8 mouse cellular contexts compared by ENCODE assay signal in genomic region chr8:11549706-11550105, GRCm38 (mm10). TPM values are rescaled to one million over a fixed set of nuclear protein-coding genes. Genes with fewer than 3 reads are reported as not detected.
DNase-seq lines count a peak whose midpoint lies in the region; ATAC-seq and TF ChIP-seq lines count a peak whose summit lies in the region.

No protein-coding gene starts in this region.

- 24% methylated on average over 7 of the region's 7 CpGs for WGBS in forebrain, embryonic 10.5 days
- WGBS in hindbrain, embryonic 14.5 days = 21% methylated on average over 7 of the region's 7 CpGs
- WGBS in liver, embryonic 11.5 days = 11% methylated on average over 7 of the region's 7 CpGs
- WGBS in midbrain, postnatal 0 days = 14% methylated on average over 7 of the region's 7 CpGs

- H3K27me3 ChIP-seq in forebrain, embryonic 10.5 days (ENCODE audit: poor library complexity, severe bottlenecking) = no peaks in the 10 kb centered on the region
- H3K27me3 ChIP-seq in hindbrain, embryonic 14.5 days (ENCODE audit: control insufficient read depth, insufficient read depth, low read length) = no peaks in the 10 kb centered on the region
- no peaks in the 10 kb centered on the region for H3K27me3 ChIP-seq in liver, embryonic 11.5 days (replicated peaks; ENCODE audit: control insufficient read depth, insufficient read depth, low read length)
- no peaks in the 10 kb centered on the region for H3K27me3 ChIP-seq in midbrain, postnatal 0 days (ENCODE audit: insufficient read depth, low read length)

- TF ChIP-seq POLR2A in bone marrow macrophage, adult 2 months (IDR thresholded peaks at IDR 0.05; ENCODE audit: borderline replicate concordance, low read depth, low read length) = no peak

- peaks cover 28% of the 10 kb centered on the region for H3K36me3 ChIP-seq in forebrain, embryonic 10.5 days (replicated peaks)
- peaks cover 22% of the 10 kb centered on the region; the same call in 1 of the 2 replicates for H3K36me3 ChIP-seq in hindbrain, embryonic 14.5 days (replicated peaks; ENCODE audit: control insufficient read depth, insufficient read depth)
- peaks cover 5% of the 10 kb centered on the region; the same call in 1 of the 2 replicates for H3K36me3 ChIP-seq in liver, embryonic 11.5 days (ENCODE audit: control insufficient read depth, insufficient read depth, low read length)
- peaks cover 13% of the 10 kb centered on the region; the same call in 1 of the 2 replicates for H3K36me3 ChIP-seq in midbrain, postnatal 0 days (ENCODE audit: insufficient read depth, low read length)

- no peak for ATAC-seq in hindbrain, embryonic 14.5 days (ENCODE audit: low FRiP score)
- ATAC-seq in liver, embryonic 11.5 days (replicated peaks; ENCODE audit: low FRiP score) = no peak
- ATAC-seq in midbrain, postnatal 0 days (ENCODE audit: low FRiP score) = no peak

- peak; percentile 39; the same call in 1 of the 2 replicates for TF ChIP-seq CTCF in bone marrow macrophage, adult 2 months (IDR thresholded peaks at IDR 0.05; ENCODE audit: low read depth, low read length)
- TF ChIP-seq CTCF in midbrain, postnatal 0 days (IDR thresholded peaks at IDR 0.05) = peak; percentile 74

- H3K4me2 ChIP-seq in hindbrain, embryonic 14.5 days (replicated peaks) = peak overlapping the region; percentile 79
- H3K4me2 ChIP-seq in liver, embryonic 11.5 days = peak overlapping the region; percentile 73
- peak overlapping the region; percentile 77 for H3K4me2 ChIP-seq in midbrain, postnatal 0 days (ENCODE audit: low read depth, low read length, poor library complexity, severe bottlenecking)

- H3K27ac ChIP-seq in bone marrow macrophage, adult 2 months (ENCODE audit: insufficient read depth, low read depth, low read length) = no peak overlapping the region
- H3K27ac ChIP-seq in forebrain, embryonic 10.5 days = peak overlapping the region; percentile 90; the same call in 1 of the 2 replicates
- 0 out of 2 replicates have a peak overlapping the region, but pooled peaks have one; percentile 92 for H3K27ac ChIP-seq in hindbrain, embryonic 14.5 days
- peak overlapping the region; percentile 84 for H3K27ac ChIP-seq in liver, embryonic 11.5 days (ENCODE audit: low read depth, low read length)
- H3K27ac ChIP-seq in midbrain, postnatal 0 days (ENCODE audit: low read depth, low read length) = peak overlapping the region; percentile 85; the same call in 1 of the 2 replicates

- no peaks in the 10 kb centered on the region for H3K9me3 ChIP-seq in forebrain, embryonic 10.5 days
- H3K9me3 ChIP-seq in hindbrain, embryonic 14.5 days (ENCODE audit: control insufficient read depth, low read length) = no peaks in the 10 kb centered on the region
- no peaks in the 10 kb centered on the region for H3K9me3 ChIP-seq in liver, embryonic 11.5 days (ENCODE audit: control insufficient read depth, low read length)
- H3K9me3 ChIP-seq in midbrain, postnatal 0 days (ENCODE audit: low read length) = no peaks in the 10 kb centered on the region

- H3K4me3 ChIP-seq in bone marrow macrophage, adult 2 months (ENCODE audit: insufficient read depth, low read length) = peak overlapping the region; percentile 71
- H3K4me3 ChIP-seq in forebrain, embryonic 10.5 days = peak overlapping the region; percentile 77
- peak overlapping the region; percentile 81 for H3K4me3 ChIP-seq in hindbrain, embryonic 14.5 days (replicated peaks; ENCODE audit: low read length)
- peak overlapping the region; percentile 81 for H3K4me3 ChIP-seq in liver, embryonic 11.5 days (ENCODE audit: low read depth, low read length)
- peak overlapping the region; percentile 81 for H3K4me3 ChIP-seq in midbrain, postnatal 0 days (ENCODE audit: low read depth, low read length)

- peak overlapping the region; percentile 90 for H3K9ac ChIP-seq in hindbrain, embryonic 14.5 days
- peak overlapping the region; percentile 84 for H3K9ac ChIP-seq in liver, embryonic 11.5 days (ENCODE audit: low read depth, low read length)
- peak overlapping the region; percentile 91; the same call in 1 of the 2 replicates for H3K9ac ChIP-seq in midbrain, postnatal 0 days (replicated peaks; ENCODE audit: low read length, poor library complexity, severe bottlenecking)

- peaks cover 11% of the 10 kb centered on the region for H3K4me1 ChIP-seq in bone marrow macrophage, adult 2 months (ENCODE audit: control insufficient read depth, insufficient read depth, low read length)
- peaks cover 32% of the 10 kb centered on the region for H3K4me1 ChIP-seq in forebrain, embryonic 10.5 days
- peaks cover 20% of the 10 kb centered on the region for H3K4me1 ChIP-seq in hindbrain, embryonic 14.5 days (replicated peaks; ENCODE audit: control insufficient read depth, insufficient read depth, low read length)
- H3K4me1 ChIP-seq in liver, embryonic 11.5 days (replicated peaks; ENCODE audit: control insufficient read depth, insufficient read depth, low read length) = peaks cover 13% of the 10 kb centered on the region
- peaks cover 8% of the 10 kb centered on the region for H3K4me1 ChIP-seq in midbrain, postnatal 0 days (ENCODE audit: insufficient read depth, low read length)

- DNase-seq in ovary, postnatal 14 days (ENCODE audit: low spot score) = peak; percentile 37
- no peak for DNase-seq in ovary, adult 18-20 months (ENCODE audit: low spot score)
- peak; percentile 45 for DNase-seq in forebrain, embryonic 10.5 days (ENCODE audit: extremely low spot score, low spot score)
- DNase-seq in hindbrain, embryonic 14.5 days (ENCODE audit: low spot score) = peak; percentile 50
- DNase-seq in liver, embryonic 11.5 days (ENCODE audit: low spot score) = peak; percentile 59
- peak; percentile 67 for DNase-seq in midbrain, postnatal 0 days (ENCODE audit: low spot score)
- peak; percentile 65 for DNase-seq in thymus, postnatal 14 days

RNA-seq across cellular contexts. Expression of gene Cars2, which starts 0.9 kb away (rescaled TPM):
- 19.5 and 27.3 TPM in 2 replicates for polyA plus RNA-seq in bone marrow macrophage, adult 2 months (2012; ENCODE audit: insufficient read depth, insufficient read length, missing spikeins)
- polyA plus RNA-seq in forebrain, embryonic 10.5 days (2016; fragmentation: Nextera tagmentation; extraction: Ambion mirVana) = 17.8 and 19.4 TPM in 2 replicates
- polyA plus RNA-seq in hindbrain, embryonic 14.5 days (2014; fragmentation: Nextera tagmentation; extraction: Ambion mirVana) = 26.0 and 27.0 TPM in 2 replicates
- 32.4 and 33.1 TPM in 2 replicates for polyA plus RNA-seq in liver, embryonic 11.5 days (2014; fragmentation: Nextera tagmentation; extraction: Ambion mirVana)
- 35.5 and 39.3 TPM in 2 replicates for total RNA-seq in midbrain, postnatal 0 days (2014; rRNA removed)
- polyA plus RNA-seq in midbrain, postnatal 0 days (2015; fragmentation: Nextera tagmentation; extraction: Ambion mirVana) = 19.5 and 20.1 TPM in 2 replicates

RNA-seq across cellular contexts. Expression of gene Ing1, which starts 5.7 kb away (rescaled TPM):
- polyA plus RNA-seq in bone marrow macrophage, adult 2 months (2012; ENCODE audit: insufficient read depth, insufficient read length, missing spikeins) = 52.6 and 59.4 TPM in 2 replicates
- polyA plus RNA-seq in forebrain, embryonic 10.5 days (2016; fragmentation: Nextera tagmentation; extraction: Ambion mirVana) = 29.5 and 29.9 TPM in 2 replicates
- polyA plus RNA-seq in hindbrain, embryonic 14.5 days (2014; fragmentation: Nextera tagmentation; extraction: Ambion mirVana) = 37.1 and 37.6 TPM in 2 replicates
- 26.7 and 31.2 TPM in 2 replicates for polyA plus RNA-seq in liver, embryonic 11.5 days (2014; fragmentation: Nextera tagmentation; extraction: Ambion mirVana)
- total RNA-seq in midbrain, postnatal 0 days (2014; rRNA removed) = 17.8 and 20.7 TPM in 2 replicates
- 36.2 and 39.0 TPM in 2 replicates for polyA plus RNA-seq in midbrain, postnatal 0 days (2015; fragmentation: Nextera tagmentation; extraction: Ambion mirVana)

RNA-seq across cellular contexts. Expression of gene Naxd, which starts 52.4 kb away (rescaled TPM):
- polyA plus RNA-seq in bone marrow macrophage, adult 2 months (2012; ENCODE audit: insufficient read depth, insufficient read length, missing spikeins) = 45.1 and 48.0 TPM in 2 replicates
- 112 and 113 TPM in 2 replicates for polyA plus RNA-seq in forebrain, embryonic 10.5 days (2016; fragmentation: Nextera tagmentation; extraction: Ambion mirVana)
- 130 and 145 TPM in 2 replicates for polyA plus RNA-seq in hindbrain, embryonic 14.5 days (2014; fragmentation: Nextera tagmentation; extraction: Ambion mirVana)
- polyA plus RNA-seq in liver, embryonic 11.5 days (2014; fragmentation: Nextera tagmentation; extraction: Ambion mirVana) = 68.7 and 73.8 TPM in 2 replicates
- 88.6 and 89.7 TPM in 2 replicates for total RNA-seq in midbrain, postnatal 0 days (2014; rRNA removed)
- polyA plus RNA-seq in midbrain, postnatal 0 days (2015; fragmentation: Nextera tagmentation; extraction: Ambion mirVana) = 106 and 118 TPM in 2 replicates
